Mouse (Mus musculus): ENCODE data around the gene Sec24b.

Sec24b gene

DNA sequence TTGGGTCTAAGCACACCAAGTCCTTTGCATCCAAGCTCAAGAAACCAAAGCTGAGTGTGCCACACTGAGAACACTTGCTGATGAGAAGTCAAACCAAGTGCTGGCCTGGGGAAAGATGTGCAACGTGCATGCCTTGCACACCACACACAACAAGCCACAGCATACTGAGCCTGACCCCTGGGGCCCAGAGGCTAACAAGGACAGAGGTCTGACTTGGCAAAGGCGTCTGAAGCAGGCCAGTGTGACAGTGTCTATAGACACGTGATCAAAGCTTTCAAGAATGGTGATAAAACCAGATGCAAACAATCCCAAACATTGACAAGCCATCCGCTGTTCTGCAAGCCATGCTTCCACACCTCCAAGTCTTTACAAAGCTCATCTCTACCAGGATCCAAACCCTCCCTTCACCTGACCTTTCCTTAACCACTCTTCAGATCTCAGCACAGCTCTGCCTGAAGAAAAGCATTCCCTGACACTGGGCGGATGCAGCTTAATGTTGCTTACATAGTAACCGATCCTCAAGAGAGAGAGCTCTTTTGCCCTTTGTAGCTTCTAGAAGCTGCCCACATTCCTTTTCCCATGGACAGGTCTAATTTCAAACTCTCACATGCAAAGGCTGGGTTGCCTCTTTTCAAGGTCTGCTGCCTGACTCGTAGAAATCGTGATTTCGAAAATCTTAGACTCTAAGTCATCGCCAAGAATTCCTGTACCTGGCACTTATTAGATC lies 7.8 kb downstream of the Sec24b start:
- no peak for DNase-seq

DNA sequence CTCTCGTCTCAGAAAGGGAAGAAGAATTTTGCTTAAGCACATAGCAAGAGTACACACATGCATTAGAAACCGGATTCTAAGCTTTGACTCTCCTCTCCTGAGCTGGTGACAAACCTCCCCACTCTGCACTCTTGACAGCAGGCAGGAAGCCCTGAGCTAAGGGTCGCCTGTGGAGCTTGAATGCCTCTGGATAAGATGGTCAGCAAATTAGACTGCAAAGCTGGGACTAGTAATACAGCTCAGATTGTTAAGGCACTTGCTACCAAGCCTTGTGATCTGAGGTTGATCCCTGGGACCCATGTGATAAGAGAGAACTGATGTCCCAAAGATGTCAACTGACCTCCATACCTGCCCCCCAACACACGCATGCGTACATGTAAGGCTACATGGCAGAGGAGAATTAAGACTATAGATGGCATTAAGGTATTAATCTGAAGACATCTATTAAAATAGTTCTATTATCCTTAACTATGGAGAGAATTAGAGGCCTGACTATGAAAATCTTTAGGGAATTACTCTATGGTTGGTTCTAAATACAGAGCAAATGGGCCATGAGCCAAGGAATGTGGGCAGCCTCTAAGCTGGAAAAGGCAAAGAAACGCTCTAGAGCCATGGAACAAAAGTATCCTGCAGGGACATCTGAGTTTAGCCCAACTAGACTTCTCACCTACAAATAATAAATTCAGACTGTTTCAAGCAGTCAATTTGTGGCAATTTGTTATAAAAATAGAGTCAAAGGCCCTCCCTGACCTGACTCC lies 8.6 kb downstream of the Sec24b start:
- no peak for DNase-seq

DNA sequence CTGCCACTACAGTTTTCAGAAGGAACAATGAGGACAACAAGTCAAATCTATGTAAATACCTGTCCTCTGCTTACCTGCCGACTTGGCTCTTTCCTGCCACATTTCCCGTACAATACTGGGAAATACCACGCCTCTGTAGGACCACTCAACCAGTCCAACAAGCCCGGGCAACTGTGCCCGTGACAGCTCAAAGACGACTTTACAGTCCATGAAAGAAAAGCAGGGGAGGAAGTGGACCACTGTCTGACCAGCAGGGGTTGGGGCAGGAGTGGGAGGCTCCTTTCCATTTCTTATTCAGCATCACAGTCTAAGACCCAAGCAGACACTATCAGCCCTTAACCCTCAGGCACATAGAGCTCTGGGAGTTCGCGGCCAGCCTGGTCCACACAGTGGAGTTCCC lies 9.2 kb downstream of the Sec24b start:
- no peak for DNase-seq

DNA sequence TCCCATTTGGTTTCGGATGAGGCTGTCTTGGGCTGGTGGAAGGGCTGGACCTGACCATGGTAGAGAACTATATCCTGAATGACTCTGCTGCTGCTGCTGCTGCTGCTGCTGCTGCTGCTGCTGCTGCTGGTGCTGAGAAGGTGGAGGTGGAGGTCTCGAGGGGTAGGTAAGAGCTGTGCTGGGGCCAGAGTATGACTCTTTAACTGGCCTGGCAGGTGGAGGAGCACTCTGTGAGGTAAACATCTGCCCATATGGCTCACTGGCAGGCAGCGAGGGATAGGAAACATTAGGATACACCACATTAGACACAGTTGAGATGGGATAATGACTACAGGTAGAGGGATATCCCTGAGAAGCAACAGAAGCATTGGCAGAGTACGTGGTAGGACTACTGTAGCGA lies 20.6 kb downstream of the Sec24b start:
- no peak for DNase-seq

DNA sequence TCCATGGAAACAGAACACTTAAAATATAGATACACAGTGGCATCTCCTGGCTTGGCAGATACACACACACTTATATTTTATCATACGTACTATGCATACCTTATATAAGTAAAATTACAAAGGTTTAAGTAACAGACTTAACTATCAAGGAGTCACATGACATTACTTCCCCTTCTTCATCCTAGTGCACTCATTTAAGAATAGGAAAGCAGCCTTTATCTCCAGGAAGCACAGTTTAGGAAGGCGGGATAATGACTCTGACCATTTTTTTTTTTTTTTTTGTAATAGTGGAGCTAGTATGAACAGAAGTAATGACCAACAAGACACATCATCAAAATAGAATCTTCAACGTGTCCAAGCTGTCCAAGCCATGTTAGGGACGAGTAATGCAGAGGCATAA lies 21.3 kb downstream of the Sec24b start:
- no peak for DNase-seq

DNA sequence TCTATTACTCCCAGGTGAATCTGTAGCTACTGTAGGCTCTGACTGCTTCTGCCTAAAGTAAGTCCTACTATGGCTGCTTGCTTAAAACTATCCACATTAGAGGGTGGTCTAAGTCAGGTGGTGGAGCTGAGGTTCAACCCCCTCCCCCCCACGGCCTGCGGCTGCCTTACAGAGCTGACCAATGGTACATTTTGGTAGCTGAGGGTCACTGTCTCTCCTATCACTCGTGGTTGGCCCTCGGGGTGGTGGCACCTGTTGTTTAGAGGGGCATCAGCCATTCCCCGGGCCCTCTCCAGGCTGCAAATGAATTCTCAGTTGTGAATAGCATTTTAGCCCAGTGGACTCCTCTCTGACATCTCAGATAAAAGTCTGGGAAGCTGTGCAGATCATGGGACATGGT lies 32.6 kb downstream of the Sec24b start:
- DNase-seq: no peak

DNA sequence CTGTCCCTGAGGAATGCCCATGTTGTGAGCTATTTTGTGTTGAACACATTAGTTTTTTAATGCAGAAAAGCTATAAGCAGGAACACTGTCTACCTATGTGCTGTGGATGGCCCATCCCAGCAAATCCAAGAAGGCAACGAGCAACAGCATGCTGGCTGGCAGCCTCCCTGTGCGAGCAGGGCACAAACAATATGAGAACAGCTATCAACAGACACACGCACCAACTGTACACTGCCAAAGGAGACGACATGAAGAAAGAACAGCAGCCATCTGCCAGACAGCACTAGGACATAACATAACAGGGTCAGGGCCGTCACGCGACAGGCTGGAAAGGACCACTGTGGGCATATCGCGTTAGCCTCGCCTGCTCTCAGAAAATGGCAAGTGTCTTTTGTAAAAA lies 35.2 kb downstream of the Sec24b start:
- peak; percentile 35 to 39 for DNase-seq

DNA sequence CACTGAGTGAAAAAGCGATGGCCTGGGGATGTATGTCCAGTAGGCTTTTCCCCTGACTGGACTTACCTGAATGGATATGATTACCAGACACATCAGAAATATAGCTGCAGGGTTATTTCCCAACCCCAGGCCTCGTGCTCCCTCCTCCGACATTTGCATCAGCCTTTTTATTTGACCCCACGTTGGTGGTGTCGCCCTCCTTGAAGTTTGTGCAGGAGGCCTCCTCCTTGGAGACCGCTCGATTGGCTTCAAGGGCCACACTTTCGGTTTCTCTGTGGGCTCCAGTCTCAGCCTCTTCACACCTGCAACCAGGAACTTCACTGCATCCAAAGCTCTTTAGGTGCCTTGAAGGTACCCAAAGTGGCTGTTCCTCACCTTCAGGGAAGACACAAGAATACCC lies 35.8 kb downstream of the Sec24b start:
- DNase-seq: no peak

DNA sequence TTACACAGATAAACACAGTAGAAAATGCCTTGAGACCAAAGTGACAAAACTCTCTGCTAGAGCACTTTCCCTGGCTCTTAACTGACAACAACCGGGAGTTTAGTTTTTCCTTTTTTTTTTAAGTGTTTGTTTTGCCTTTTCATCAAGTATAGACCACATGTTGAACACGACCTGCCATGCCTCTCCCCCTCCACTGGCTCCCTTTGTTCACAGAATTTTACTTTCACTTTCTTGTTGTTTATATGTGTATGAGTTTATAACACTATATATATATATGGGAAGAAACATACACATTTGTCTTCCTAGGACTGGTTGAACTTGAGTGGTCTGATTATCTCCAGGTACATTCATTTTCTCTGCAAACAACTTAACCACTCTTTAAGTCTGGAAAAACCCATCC lies 48.4 kb downstream of the Sec24b start:
- no peak for DNase-seq

DNA sequence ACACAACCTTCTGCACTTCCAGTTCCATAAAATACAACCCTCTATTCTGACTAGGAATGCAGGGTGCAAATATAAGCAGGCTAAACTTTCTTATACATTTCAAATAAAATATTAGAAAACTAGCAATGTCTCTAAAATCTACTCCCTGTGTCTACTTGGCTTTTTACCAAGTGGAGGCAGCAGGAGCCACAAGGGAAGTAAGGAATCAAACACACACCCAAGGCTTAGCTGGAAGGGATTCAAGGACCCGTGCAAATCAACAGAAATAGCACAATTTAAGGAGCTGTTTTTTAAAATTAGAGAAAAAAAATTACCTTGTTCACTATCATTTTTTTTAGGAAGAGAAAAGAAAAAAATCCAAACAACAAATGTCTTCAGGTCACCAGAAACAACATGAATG lies 50.1 kb downstream of the Sec24b start:
- DNase-seq: no peak

DNA sequence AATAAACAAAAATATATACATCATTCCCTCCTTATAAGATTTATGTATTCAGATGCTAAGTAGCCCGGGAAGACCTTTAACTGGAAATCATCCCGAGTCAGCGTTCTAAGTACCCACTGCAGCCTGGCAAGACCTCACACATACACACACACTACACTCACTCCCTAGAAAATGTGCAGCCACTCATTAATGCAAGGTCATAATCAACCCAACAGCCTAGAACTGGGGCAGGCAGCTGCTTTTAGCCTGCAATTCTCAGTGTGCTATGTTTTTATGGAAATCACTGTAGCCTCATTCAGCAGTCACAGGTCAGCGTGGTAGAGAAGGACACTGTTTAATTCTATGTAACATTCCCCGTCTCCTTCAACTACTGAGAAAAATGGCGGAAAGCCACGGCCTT lies 55.2 kb downstream of the Sec24b start:
- DNase-seq: no peak

DNA sequence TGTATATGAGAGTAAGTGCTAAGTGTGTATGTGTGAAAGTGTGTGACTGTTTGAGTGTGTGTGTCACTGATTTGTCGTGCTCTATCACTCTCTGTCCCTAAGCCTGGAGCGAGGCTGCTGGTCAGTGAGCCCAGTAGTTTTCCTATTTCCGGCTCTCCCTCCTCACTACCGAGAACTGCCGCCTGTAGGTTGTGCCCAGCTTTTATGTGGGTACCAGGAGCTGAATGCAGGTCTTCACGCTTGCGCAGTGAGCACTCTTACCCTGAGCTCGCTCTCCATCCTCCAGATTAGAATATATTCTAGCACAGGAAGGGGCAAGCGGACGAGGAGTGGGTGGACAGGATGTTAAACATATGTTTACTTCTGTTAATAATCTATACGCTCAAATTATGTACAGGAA lies 60.4 kb downstream of the Sec24b start:
- DNase-seq: no peak

DNA sequence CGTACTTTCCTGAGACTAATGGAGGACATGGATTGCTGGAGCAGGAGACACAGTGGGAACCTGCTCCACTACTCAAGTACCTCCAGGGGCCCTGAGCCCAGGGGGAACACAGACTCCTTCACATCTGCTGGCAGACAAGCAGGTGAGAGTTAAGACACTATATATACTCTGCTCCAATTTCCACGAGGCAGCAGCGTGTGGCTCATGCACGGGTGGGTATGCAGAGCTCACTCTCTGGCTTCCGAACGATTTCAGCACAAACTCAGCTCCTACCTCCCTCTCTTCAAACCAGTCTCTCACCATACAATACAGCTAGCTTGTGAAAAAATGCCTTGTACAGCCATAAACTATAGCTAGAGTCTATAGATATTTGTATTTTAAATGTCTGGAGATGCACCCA lies 62.8 kb downstream of the Sec24b start:
- no peak for DNase-seq

DNA sequence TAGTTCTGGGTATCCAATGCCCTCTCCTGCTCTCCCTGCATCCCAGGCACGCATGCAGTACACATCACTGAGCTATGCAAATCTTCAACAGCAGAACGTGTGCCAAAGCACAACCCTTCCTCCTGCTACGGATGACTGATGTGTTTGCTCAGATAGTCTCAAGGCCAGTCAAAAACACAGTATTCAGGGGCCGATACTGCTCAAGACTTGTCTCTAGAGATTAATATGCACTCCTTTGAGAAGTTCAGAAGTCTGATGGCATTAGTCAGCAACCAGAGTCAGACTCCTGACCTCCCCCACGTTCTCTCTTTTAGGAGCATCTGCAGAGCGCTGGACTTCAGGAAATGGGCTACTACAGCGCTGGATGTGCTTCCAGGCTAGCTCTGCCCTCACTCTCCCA lies 63.4 kb downstream of the Sec24b start:
- DNase-seq: no peak

DNA sequence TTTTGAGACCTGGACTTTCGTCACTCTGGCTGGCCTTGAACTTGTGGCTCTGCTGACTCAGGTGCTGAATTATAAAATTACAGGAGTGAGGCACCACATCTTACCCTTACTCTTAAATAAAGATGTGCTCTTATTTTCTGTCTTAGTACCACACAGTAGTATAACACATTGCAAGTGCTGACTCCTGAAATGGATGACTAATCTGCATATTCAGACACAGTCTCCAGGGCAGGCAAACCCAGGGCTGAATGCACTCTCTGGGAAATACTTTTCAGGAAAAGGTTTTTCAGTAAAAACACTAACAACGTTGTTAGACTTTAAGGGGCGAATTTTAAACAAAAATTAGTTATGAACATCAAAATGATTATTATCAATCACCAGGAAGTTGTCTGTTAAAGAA lies 64.0 kb downstream of the Sec24b start:
- no peak for DNase-seq

DNA sequence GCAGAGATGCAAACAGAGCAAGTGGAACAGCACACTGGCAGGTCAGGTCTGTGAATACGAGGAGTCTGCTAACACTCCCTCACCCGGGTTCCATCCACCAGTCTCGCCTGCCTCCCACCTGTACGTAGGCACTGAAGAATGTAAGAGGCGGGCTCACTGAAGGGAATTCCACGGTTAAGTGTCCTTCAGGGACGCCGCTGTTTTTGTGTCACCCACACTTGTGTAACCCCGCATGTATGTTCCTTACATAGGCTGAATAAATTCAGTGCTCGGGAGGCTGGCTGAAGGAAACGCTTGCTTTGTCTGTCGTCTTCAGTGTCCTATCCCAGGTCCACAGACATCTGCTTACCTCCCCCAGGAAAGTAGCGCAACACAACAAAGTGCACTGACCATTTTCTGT lies 74.1 kb downstream of the Sec24b start:
- no peak for DNase-seq

DNA sequence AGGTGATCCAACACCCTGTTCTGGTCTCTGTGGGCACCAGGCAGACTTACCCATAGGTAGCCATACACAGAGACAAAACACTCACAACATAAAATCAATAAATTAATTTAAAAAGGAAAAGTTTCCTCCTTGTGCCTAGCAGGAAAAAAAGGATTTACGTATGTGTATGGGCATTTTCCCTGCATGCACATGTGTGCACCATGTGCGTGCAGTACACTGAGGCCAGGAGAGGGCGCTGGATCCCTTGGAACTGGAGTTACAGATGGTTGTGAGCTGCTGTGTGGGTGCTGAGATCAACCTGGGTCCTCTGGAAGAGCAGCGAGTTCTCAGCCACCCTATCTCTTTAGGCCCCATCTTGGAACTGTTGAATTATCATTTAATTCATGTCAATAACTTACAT lies 76.0 kb downstream of the Sec24b start:
- no peak for DNase-seq

DNA sequence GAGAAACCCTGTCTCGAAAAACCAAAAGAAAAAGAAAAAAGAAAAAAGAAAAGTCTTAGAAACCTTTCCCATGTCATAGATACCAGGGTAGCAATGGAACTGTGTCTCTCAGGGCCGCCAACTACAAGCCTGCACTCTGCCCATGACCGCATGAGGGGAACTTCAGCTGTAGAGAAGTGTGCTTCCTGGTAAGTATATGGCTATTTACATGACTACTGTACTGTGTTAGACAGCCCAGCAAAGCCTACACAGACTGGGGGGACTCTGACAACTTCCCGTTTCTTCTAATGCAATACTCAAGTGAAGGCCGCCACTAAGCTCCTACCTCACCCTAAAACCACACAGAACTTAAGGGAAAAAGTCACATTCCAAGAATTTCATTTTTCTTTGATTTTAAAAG lies 76.6 kb downstream of the Sec24b start:
- no peak for DNase-seq

DNA sequence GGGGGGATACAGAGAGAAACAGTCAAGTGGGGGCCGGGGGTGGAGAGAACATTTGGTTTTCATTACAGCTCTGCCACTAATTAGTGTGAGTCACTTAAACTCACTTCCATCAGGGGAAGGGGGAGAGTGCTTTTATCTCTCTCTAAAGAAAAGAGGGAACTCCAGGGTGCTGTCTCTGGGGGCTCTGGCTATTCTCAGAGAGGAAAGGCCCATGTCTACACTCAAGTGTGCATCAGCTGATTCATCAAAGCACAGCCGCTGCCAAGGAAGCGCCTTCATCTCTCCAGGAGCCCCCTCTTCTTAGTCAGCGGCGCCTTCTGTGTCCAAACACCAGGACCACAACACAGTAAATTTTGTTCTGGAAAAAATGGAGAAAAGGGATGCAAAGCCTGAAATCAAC lies 79.1 kb downstream of the Sec24b start:
- DNase-seq: no peak

DNA sequence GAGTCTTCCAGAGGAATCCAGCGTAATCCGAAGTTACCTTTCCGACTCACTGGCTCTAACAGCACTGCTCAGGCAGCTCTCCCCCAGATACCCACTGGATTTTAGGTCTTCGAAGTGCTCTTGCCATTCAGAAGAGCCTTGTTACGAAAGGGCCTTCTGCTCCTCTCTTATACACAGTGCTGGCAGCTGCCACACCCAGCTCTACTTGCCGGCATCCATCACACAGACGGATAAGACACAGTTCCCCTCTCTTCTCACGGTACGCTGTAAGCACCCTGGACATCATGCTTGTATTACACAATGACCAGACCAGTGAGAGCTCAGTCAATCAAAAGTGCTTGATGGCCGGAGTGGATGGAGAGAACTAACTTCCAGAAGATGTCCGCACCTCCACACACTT lies 79.6 kb downstream of the Sec24b start:
- DNase-seq: no peak

DNA sequence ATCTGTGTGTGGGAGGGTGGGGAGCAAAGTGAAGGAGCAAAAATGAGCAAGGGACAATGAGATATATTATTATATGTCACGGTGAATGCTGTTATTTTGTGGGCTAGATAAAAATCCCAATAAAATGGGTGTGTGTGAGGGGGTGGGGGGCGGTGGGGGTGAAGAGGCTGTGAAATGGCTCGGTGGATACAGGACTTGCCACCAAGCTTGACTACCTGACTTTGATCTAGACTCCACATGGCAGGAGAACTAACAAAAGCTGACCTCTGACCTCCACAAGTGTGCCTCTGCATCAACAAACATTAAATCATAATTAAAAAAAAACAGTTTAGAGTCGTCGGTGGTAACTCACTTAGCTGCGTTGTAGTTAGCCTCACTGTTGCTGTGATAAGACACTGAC lies 81.8 kb downstream of the Sec24b start:
- DNase-seq: no peak

DNA sequence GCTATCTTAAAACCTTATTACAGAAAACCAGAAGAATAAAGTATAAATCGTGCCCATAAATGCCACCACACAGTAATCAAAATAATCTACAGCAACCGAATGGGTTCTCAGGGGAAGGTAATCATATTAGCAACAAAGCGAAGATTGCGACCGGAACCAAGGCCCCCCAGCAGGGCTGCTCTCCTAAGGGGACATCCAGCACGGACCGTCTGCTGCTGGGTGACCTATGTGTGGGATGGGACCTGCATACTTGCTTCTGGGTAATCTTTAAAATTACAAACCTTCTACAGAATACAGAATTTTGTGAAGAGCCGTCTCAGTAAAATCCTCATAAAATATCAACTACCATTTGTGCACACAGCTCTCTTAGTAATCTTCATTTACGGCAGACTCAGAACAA lies 82.6 kb downstream of the Sec24b start:
- no peak for DNase-seq

DNA sequence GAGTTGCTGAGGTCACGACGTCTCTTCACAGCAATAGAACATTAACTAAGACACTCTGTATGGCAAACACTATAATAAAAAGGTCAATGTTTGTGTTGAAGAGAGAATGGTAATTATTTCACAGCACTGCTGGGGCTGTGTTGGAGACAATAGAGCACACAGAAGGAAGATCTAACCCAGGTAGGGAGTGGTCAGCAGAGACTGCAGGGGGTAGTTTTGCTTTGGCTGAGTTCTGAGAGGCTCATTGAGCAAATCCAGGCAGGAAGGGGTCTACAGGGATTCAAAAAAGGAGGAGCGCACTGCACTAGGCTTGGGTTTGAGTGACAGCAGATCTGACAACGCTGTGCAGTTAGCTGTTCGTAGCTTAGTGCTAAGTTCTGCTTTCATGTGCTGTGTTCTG lies 85.0 kb downstream of the Sec24b start:
- DNase-seq: no peak

DNA sequence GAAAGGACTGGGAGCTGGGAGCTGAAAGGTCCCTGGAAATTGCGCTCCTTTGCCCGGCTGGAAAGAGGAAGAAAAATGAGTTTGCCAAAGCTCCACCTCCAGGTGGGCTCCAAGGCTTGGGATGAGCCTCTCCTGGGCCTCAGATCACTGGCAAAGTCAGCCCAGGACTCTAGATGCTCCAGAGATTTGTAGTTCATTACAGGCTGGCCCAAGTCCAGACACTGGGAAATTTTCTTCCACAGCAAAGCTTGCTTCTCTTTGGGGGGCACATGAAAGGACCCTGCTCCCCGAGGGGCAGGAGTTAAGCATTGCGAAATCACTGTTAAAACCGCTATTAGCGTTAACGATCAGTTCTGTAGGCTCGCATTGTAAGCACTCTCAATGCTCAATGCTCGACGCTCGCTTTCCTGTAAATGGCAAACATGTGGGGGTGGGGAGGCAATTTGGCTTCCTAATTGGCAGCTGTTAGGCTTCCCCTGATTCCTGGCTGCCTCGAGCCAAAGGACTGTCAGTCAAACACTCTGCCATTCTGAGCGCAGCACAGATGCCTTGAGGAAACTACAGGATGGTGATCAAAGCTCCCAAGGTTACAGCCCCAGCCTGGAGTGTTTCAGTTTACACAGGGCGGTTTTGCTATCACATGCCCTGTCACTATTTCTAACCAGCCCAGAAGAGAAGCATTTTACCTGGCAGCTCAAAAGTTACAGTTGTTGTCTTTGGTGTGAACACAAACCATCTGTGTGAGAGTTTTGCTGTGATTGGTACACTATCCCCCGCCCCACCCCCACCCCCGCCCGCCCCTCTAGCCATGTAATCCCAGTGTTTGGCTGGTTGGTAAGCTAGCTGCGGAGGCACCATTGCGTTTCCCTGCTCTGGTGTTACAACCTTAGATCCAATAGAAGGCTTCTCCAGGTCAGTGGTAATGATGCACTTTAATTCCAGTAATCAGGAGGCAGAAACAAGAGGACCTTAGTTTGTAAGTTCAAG lies 90.5 kb downstream of the Sec24b start:
- no peak for DNase-seq

Measured in cerebellum, adult 18-20 months (tissue).